Comparison of ENCODE assay signal across 20 mouse cellular contexts in genomic region chr6:7558164-7558563, GRCm38 (mm10). TPM values are rescaled to one million over a fixed set of nuclear protein-coding genes. Genes with fewer than 3 reads are reported as not detected.
DNase-seq lines count a peak whose midpoint lies in the region; ATAC-seq lines count a peak whose summit lies in the region.
"Had no signal": no experiment of that assay in that cellular context is flagged by ENCODE, and none has a peak within 500 bp of the region (broad histone marks: within the 10 kb centered on the region; RNA-seq: fewer than 3 reads in every experiment).

No protein-coding gene starts in this region.

- H3K9ac ChIP-seq in embryonic facial prominence, embryonic 12.5 days, result no peak overlapping the region
- H3K9ac ChIP-seq: liver, embryonic 13.5 days; neural tube, embryonic 13.5 days; stomach, embryonic 15.5 days had no signal

- ATAC-seq in embryonic facial prominence, embryonic 12.5 days (ENCODE audit: insufficient number of reproducible peaks, insufficient read depth, low FRiP score, low TSS enrichment), result peak; percentile 57; the same call in 1 of the 2 replicates
- ATAC-seq in erythroblast, adult 5-6 weeks (replicated peaks; ENCODE audit: low FRiP score, poor library complexity, severe bottlenecking), result no peak
- ATAC-seq: intestine, postnatal 0 days had no signal

- H3K27ac ChIP-seq in embryonic facial prominence, embryonic 12.5 days, result no peak overlapping the region
- H3K27ac ChIP-seq: heart, embryonic 10.5 days; liver, embryonic 13.5 days; neural tube, embryonic 13.5 days; stomach, embryonic 15.5 days had no signal

- H3K9me3 ChIP-seq in embryonic facial prominence, embryonic 12.5 days, result no peaks in the 10 kb centered on the region
- H3K9me3 ChIP-seq: heart, embryonic 10.5 days; liver, embryonic 13.5 days; neural tube, embryonic 13.5 days; stomach, embryonic 15.5 days had no signal

- no peak overlapping the region for H3K4me3 ChIP-seq in embryonic facial prominence, embryonic 12.5 days
- H3K4me3 ChIP-seq: heart, embryonic 10.5 days; liver, embryonic 13.5 days; neural tube, embryonic 13.5 days; stomach, embryonic 15.5 days had no signal

- H3K36me3 ChIP-seq in embryonic facial prominence, embryonic 12.5 days, result no peaks in the 10 kb centered on the region
- H3K36me3 ChIP-seq: heart, embryonic 10.5 days; liver, embryonic 13.5 days; neural tube, embryonic 13.5 days; stomach, embryonic 15.5 days had no signal

- H3K4me1 ChIP-seq in embryonic facial prominence, embryonic 12.5 days, result peaks cover 19% of the 10 kb centered on the region
- H3K4me1 ChIP-seq: liver, embryonic 13.5 days had no signal

- peaks cover 36% of the 10 kb centered on the region for H3K27me3 ChIP-seq in embryonic facial prominence, embryonic 12.5 days

- no peak overlapping the region for H3K4me2 ChIP-seq in embryonic facial prominence, embryonic 12.5 days (replicated peaks)
- H3K4me2 ChIP-seq: liver, embryonic 13.5 days; neural tube, embryonic 13.5 days; stomach, embryonic 15.5 days had no signal

- peak; percentile 83 for DNase-seq in 3T3-L1 (ENCODE audit: low read depth, low spot score)
- peak; percentile 47 for DNase-seq in NIH3T3 (ENCODE audit: low read depth)
- DNase-seq in mesoderm, embryonic 11.5 days (ENCODE audit: low read depth, low spot score), result peak; percentile 46
- no peak for DNase-seq in cerebellum, postnatal 14 days
- DNase-seq in left cerebral cortex, adult 8-10 months (ENCODE audit: low spot score in 2 of 2), result no peak
- DNase-seq in lung, postnatal 10 days, result no peak
- DNase-seq: adrenal gland, postnatal 36 days; cerebellum, postnatal 10 days; gastrocnemius, postnatal 36 days; heart, postnatal 36 days; kidney, postnatal 10 days; liver, embryonic 13.5 days; lung, postnatal 14 days had no signal

RNA-seq across cellular contexts. Expression of gene Tac1, which starts 3.5 kb away (rescaled TPM):
- 15.5 and 16.8 TPM in 2 replicates for polyA plus RNA-seq in embryonic facial prominence, embryonic 12.5 days (2016; fragmentation: Nextera tagmentation; extraction: Ambion mirVana)
- not detected in 2 replicates for total RNA-seq in erythroblast, adult 5-6 weeks (2015; ENCODE audit: low replicate concordance)
- not detected in 2 replicates for total RNA-seq in erythroblast, adult 5-6 weeks (2017; ENCODE audit: low replicate concordance)
- 100 to 1,000 TPM in 2 of 4 experiments, 10 to 100 TPM in 2; 88.2 to 115 (median 98.7) TPM for total RNA-seq in left cerebral cortex, adult 8-10 months (2022)
- total RNA-seq: gastrocnemius, postnatal 36 days; heart, postnatal 36 days; megakaryocyte-erythroid progenitor cell, adult 5-6 weeks had no signal
- polyA plus RNA-seq: heart, embryonic 10.5 days had no signal

Comparison
In these comparisons a context has a peak if more than half of its experiments do, and no peak if none do; other contexts are left out.
1. DNase-seq: peak in 3T3-L1 (single experiment), NIH3T3 (single experiment) and mesoderm, embryonic 11.5 days (single experiment); none in cerebellum, postnatal 14 days (0 of 2), left cerebral cortex, adult 8-10 months (0 of 2) and lung, postnatal 10 days (single experiment).
2. RNA of gene Tac1, which starts 3.5 kb away (total RNA-seq): 88.2 to 115 TPM in left cerebral cortex, adult 8-10 months; not detected in erythroblast, adult 5-6 weeks; every median in the first group is over 10 times any median in the second.